Mouse (Mus musculus) gonadal fat pad, adult 2 months (tissue): ENCODE results near the gene Cog1. TPM values are rescaled to one million over a fixed set of nuclear protein-coding genes. Genes with fewer than 3 reads are reported as not detected.

Experiments used
- DNase-seq: peaks from one replicate; pipeline ENCODE4 v3.0.0-alpha.2; 2012; ENCODE audit warnings: low read depth
- polyA plus RNA-seq: library from polyadenylated mRNA; depleted of rRNA; stranded (reverse); fragments of >200 nt; gene quantifications from 2 replicates; pipeline ENCODE4 v1.2.3, GENCODE M21; 2012

The Cog1 gene
- polyA plus RNA-seq, 1 experiment, result 55.1 TPM

DNA sequence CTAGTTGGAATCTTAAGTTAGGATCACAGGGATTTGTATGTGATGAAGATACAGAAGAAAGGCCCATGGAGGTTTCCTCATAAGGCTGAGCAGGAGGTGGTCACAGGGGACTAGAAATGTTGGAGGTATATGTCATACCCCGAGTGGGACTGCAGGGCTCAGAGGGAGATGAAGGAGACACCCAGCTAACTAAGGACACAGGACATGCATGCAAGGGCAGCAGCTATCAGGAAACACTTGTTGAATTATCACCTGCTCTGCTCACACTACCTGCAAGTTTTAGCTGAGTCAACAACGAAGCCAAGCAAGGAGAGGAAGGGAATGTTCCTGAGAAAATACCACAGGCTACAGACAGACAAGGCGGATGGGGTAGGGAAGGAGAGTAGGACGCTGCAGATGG is 18.7 kb downstream of the Cog1 start:
- DNase-seq, result no peak

DNA sequence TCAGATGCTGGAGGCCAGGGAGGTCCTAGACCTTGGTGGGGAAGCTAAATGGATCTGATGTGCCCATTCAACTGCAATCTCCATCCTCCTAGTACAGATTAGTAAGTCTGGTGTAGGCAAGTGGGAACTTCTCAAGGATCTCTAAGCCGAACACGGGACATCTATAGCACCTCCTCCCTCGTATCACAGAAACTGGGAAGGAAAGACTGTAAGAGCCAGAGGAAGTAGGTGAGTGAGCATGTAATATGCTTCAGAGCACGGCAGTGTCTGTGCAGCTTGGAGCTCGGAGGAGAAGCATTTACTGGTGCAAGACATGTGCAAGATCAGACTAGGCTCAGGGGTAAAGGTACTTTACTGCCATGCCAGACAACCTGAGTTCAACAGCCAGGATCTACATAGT is 19.9 kb downstream of the Cog1 start:
- DNase-seq, result no peak

- DNase-seq, result no peak
Observed at GRCm38 (mm10) chr11:113669711-113670110, 20.7 kb downstream of the Cog1 start.

DNA sequence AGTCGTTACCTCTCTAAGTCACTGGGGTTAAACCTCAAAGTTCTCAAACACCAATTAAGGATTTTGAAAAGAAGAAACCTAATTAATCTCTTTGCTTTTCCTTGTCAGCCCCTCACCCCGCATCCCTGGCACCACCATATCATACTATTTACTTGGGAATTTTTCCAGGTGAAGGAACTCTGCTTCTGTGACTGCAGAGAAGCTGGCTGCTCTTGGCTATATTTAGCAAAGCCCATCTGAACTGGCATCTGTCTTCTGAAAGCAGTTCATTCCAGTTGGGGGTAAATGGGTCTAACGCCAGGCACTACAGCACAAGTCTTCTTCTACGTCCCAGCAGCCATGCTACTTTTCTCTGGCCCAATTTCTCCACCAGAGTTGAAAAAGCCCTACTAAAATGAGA is 24.6 kb downstream of the Cog1 start:
- DNase-seq, result no peak

GRCm38 (mm10) chr11:113674595-113674994 is 25.6 kb downstream of the Cog1 start:
- DNase-seq, result no peak

DNA sequence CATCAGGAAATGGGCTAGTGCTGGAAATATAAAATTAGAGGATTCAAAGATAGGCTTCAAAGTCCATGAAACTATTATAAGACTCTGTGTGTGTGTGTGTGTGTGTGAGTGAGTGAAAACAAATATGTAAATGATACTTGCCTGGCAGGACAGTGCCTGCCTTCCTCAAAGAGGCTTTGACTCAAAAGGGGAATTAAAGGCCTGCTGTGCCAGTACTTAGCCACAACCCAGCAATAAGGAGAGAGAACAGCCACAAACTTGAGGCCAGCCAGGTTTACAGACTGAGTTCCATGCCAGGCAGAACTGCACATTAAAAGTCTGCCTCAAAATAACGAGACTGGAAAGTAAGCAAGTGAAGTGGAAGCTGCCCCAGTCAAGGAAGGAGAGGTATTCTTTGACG is 27.9 kb downstream of the Cog1 start:
- DNase-seq, result no peak

- no peak for DNase-seq
Observed at GRCm38 (mm10) chr11:113677378-113677777, 28.4 kb downstream of the Cog1 start.

DNA sequence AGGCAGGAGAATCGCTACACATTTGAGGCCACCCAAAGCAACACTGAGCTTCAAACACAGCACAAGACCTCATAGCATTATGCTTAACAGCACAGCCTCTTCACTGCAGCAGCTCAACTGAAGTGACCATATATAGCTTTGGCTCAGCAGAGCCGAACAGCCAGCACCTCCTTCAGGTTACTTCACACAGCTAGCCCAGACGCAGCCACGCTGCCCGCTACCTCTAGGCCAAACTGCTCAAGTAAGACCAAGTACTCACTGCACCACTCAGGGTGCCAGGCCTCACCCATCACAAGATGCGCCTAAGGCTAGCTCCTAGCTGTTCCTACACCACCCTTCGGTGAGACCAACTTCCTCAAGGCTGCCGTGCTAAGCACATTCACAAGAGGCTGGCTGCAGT is 29.4 kb downstream of the Cog1 start:
- no peak for DNase-seq

DNA sequence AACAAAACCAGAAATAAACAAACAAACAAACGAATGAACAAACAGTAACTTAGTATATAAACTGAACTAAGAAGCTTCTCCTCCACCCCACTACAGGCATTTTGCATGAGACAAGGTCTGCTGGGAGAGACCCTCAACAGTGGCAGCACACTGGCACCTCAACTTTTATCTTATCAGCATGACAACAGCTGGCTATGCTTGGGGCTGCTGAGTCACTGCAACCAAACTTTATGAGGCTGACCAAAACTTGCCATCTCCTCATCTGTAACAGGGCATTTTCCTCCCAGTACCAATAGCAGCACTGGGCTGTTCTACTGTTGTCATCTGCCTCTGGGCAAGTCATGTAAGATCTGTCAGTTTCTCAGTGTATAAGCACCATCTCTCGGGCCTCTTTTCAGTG is 32.0 kb downstream of the Cog1 start:
- no peak for DNase-seq

DNA sequence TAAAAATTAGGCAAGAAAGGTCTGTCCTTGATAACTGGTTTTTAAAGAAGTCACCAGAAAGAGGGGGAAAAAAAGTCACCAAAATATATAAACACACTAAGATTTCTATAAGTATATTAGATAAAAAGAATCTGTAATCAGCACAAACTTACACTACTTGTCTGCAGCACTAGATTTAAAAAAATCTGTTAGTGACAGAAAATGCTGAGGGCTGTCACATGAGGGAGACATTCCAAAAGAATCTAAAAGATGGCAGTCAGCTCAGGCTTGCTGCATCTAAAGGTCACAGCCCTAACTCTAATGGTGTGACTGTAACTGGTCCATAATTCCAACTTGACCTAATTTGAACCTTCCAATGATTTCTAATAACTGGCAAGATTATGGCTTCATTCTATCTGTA is 33.0 kb downstream of the Cog1 start:
- no peak for DNase-seq

DNA sequence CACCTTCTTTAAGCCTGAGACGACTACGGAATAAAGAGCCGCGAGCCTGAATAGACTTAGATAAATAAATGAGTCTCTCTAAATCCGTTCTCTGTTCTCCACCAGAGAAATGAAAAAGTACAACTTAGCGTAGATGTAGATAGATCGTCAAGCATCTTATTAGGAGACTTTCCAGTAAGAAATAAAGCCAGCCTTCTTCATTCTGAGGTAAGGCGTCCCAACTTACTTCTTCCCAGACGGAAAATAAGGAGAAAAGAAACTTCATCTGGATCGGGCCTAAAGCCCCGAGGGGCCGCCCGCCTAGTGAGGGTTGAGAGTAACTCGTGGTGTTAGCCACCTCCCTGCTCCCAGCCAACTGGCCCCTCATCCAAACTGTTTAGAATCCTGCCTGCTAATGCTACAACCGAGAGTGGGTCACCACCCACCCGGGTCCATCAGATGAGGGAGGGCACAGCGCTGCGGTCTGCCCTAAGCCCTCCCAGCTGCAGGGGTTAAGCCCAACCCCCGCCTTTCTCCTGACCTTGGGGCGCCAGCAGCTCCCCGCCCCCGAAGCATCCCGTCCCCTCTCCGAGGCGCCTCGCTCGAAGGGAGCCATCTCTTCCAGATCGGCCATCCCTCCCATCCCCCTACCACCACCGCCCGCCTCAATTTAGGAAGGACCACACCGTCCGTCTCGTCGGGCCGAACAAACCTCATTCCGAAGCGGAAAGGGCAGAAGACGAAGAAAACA is 34.1 kb downstream of the Cog1 start:
- no peak for DNase-seq

GRCm38 (mm10) chr11:113683627-113683956 is 34.6 kb downstream of the Cog1 start:
- no peak for DNase-seq

DNA sequence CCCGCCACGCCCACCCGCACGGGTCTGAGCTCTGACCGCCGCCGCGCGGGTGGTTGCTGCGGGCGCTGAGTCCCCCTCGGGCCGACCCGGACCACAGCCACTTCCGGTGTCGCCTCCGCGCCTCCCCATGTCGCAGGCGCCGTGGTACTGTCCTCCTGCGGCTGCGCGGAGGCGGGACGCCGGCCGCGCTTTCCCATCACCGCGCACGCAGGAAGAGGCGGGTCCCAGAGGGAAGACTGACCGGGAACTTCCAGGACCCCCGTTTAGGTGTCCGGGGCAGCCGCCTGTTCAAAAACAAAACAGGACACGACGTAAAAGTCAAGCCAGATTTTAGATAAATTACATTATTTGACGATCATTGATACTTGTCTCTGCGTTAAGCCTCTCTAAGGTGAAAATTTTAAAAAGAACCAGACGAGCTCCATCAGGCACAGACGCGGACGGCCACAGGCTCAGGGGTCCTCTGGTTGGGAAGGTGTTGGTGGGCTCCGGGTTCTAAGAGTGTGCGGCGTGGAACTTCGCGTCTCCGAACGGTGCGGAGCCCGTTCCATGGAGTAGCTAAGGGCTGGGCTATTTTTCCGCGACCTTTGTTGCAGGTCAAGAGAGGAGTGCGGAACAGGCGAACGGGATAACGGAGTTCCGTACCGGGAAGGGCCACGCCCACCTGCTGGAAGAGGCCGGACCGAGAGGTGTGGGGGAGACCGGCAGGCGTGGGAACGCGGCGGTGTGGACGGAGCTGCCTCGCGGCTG is 35.2 kb downstream of the Cog1 start, which contains the start of the genes Fam104a and D11Wsu47e:
Fam104a (minus strand) TSS at position 199 of the 750 bp plus-strand sequence.
D11Wsu47e (plus strand) TSS at position 456 of the 750 bp plus-strand sequence.
- DNase-seq, result no peak

DNA sequence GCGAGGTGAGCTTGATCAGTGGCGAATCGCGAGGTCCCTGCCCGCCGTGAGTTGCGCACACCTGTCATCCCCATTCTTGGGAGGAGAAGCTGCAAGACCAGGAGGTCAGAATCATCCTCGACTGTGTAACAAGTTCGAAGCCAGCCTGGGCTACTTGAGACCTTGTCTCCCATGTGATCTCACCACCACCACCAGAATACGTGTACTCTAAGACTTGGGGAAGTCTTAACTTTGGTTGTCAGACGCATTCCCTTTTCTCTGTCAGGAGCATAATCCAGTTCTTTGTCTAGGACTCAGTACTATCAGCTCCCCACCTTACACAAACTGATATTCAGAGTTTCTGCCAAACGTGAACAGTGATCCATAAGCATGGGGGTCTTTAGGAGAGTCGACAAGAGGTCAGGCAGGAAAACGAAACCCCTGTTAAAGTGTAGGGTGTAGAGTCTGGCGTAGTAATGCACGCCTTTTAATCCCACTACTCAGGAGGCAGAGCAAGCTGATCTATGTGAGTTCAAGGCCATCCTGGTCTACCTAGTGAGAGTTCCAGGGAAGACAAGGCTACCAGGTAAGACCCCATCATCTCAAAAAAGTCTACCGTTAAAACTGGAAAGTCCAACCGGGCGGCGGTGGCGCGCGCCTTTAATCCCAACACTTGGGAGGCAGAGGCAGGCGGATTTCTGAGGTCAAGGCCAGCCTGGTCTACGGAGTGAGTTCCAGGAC is 35.9 kb downstream of the Cog1 start:
- no peak for DNase-seq

- DNase-seq, result no peak
Observed at GRCm38 (mm10) chr11:113687031-113687430, 38.1 kb downstream of the Cog1 start.

GRCm38 (mm10) chr11:113690506-113690905 is 41.5 kb downstream of the Cog1 start:
- no peak for DNase-seq

GRCm38 (mm10) chr11:113691318-113691717 is 42.3 kb downstream of the Cog1 start:
- no peak for DNase-seq

- DNase-seq, result no peak
Observed at GRCm38 (mm10) chr11:113691851-113692250, 42.9 kb downstream of the Cog1 start.

DNA sequence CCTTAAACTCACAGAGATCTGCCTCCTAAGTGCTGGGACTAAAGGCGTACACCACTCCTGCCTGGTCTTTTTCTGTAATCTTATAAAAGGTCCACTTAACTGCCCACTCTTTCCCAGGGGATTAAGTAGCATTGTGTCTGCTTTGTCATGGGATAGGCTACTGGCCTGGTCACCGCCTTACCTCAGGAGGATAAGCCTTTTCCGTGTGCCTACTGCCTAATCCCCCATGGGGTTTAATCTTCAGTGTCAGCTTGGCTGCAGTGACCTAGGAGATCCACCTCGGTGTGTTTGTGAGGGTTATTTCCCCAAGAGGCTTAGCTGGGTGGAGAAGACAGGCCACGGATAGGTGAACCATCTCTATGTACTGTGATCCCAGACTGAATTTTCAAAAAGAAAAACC is 48.6 kb downstream of the Cog1 start:
- DNase-seq, result no peak

GRCm38 (mm10) chr11:113698013-113698545 is 49.1 kb downstream of the Cog1 start:
- no peak for DNase-seq

GRCm38 (mm10) chr11:113699643-113700042 is 50.7 kb downstream of the Cog1 start:
- no peak for DNase-seq

DNA sequence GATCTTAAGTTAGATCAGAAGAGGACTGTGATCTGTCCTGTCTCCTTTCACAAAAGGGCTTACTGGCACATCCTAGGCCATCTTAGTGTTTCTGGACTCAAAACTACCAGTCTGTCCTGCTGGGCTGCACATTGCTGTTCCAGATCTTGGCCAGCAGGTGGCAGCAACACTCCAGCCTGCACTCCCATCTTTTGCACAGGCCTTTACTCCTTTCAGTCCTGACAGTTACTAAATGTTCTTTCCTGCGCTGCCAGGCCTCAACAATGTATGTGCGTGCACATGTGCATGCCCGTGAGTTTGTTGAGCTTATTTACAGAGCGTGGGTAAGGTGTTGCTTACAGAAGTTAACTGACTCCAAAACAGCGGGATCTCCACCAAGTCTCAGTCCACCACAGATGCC is 54.8 kb downstream of the Cog1 start:
- DNase-seq, result no peak
